Mouse (Mus musculus): ENCODE results near the gene Prickle2.

Gene Prickle2

DNA sequence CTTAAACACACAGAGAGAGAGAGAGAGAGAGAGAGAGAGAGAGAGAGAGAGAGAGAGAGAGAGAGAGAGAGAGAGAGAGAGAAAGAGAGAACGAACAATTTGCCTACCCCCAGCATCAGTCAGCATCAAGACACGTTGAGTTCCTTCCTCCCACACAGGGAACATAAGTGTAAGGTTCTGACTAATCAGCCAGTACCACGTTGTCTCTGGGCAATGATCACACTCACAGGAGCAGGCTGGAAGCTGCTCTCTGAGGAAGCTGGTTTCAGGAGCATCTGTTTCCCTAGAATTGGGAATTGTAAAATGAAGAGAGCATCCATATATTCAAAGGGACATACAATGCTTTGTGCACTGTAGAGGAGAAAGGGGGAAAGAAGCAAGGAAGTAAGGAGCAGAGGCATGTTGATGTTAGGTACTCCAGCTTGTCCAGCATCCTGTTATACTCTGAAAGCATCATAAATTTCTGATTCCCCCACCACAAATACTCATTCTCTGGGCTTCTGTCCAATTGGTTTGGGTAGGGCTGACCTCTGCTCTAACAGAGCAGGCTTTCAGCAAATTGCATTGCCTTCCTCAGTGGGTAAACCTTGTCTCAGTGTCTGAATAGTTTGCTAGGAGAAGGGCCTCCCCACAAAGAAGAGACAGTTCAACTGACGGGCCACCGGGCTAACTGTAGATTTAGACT, 116.4 kb downstream of the Prickle2 start:
- DNase-seq (ENCODE audit: low spot score in 2 of 2), result no peak

DNA sequence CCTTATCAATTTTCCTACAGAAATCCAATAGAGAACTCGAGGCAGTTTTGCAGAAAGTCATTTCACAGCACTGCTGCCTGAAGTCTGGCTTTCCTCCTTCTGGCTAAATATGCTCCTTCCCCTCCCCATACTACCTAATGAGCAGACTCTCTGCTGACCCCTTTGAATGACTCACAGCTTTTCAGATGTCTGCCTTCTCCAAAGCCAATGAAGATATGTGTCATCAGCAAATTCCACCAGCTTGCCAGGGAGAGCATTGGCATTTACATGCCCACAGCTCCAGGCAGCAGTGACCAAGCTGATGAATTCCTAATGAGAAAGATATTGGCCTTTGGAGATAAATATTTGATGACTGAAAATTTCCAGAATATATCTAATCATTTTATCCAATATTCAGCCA, 121.9 kb downstream of the Prickle2 start:
- DNase-seq (ENCODE audit: low spot score in 2 of 2), result no peak

DNA sequence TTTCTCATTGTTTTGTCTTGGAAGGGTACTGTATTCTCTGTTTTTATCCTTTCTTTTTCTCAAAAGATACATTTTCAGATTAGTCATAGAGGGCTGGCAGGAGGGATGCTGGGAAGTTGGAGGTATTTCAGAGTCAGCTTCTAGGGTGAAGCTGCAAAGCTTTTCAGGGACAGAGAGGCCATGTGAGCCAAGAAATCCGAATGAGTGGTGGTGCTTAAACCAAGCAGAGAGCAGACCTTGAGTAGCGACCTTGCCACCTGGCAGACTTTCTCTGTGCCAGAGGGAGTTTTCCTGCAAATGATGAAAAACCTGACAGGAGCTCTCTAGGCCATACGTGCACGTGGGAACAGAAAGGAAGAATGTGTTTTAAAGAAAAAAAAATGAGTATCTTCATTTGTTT, 130.7 kb downstream of the Prickle2 start:
- no peak for DNase-seq (ENCODE audit: low spot score in 2 of 2)

DNA sequence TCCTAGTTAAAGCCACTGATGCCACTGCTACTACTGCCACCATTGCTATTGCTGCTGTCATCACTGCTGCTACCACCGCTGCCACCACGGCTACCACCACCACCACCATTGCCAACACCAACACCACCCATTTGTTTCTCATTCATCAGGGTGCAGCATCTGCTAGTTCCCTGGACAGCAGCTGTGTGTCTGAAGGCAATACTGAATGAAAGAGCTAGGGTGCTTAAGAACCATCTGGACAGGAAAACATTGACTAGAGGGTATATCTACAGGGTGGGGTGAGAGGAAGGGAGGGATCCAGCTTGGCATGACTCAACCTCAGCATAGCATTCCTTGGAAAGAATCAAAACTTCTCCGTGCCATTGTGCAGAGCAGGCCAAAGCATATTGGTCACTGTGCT, 133.8 kb downstream of the Prickle2 start:
- DNase-seq (ENCODE audit: low spot score in 2 of 2), result no peak

DNA sequence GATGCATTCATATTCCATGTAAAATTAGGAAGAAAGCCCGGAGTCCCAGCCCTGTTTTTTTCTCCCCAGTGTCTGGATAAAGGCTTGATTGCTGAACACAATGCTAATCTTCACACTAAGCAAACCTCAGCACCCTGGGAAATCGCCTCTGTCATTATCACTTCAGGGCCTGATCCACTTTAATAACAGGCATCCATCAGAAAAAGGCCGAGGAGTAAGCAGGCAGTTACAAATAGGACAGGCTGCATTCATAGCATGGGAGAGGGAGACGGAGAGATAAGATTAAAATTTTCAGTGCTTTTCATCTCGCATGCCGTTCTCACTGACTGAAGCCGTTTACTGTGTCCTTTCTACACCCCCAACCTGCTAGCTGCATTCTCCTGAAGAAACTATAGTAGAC, 135.9 kb downstream of the Prickle2 start:
- no peak for DNase-seq (ENCODE audit: low spot score in 2 of 2)

DNA sequence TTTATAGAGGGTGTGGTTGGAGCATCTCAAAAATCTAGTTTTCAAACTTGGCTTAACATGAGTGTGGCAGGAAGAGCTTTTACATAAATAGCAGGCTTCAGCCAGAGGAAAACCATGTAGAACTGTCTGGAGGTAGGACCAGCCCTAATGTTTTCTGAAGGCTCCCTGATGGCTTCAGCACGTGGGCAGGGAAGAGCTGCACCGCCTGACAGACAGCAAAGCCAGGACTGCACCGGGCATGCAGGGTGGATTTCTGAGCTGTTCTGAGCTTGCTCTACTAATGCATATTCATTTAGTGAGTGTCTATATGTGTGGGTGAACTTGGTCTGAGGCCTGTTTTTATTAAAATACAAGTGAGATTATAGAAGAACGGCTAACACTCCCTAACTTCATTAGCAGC, 136.7 kb downstream of the Prickle2 start:
- DNase-seq (ENCODE audit: low spot score in 2 of 2), result no peak

DNA sequence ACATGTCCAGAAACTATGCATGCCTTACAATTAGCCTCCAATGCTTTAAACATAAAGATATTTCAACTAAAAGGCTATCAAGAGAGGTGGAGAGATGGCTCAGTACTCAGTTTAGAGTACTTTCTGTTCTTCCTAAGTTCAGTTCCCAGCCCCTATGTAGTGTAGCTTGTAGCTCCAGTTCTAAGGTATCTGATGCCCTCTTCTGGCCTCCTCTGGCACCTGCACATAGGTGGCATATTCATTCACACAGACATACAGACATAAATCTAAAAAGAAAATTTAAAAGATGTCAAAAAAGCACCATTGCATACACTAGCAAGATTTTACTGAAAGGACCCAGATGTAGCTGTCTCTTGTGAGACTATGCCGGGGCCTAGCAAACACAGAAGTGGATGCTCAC, 146.7 kb downstream of the Prickle2 start:
- DNase-seq (ENCODE audit: low spot score in 2 of 2), result no peak

DNA sequence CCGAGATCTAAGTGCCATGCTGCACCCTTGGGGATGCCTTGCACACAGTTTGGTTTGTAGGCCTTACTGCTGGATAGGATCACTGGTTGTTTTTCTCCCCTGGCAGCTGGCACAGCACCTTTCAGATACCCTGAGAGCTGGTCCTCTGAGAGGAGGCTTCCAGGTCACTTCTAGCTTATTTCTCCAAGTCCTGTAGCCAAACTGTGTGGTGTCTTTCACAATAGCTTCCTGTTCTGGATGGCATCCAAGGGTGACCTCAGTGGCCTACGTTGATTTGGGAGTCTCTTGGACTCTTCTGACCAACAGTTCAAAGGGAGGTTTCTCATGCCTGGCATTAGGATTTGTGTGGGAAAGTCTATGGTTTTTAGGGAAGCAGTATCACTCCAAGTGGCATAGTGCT, 150.3 kb downstream of the Prickle2 start:
- no peak for DNase-seq (ENCODE audit: low spot score in 2 of 2)

DNA sequence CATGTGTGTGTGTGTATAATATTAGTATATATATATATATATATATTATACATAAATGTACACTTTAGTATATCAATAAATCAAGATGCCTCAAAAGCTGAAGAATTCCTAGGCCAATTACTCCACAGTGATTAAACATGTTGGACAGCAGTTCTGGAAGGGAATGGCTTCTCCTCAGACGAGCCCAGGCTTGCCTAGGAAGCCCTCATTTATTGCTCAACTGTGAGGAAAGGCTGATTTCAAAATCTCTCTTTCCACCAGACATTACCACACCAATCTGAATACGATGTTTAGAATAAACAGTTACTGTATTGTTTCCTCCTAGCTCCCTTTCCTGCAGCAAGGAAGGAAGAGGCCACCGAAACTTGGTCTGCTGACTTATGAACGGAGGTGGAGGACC, 152.9 kb downstream of the Prickle2 start:
- no peak for DNase-seq (ENCODE audit: low spot score in 2 of 2)

DNA sequence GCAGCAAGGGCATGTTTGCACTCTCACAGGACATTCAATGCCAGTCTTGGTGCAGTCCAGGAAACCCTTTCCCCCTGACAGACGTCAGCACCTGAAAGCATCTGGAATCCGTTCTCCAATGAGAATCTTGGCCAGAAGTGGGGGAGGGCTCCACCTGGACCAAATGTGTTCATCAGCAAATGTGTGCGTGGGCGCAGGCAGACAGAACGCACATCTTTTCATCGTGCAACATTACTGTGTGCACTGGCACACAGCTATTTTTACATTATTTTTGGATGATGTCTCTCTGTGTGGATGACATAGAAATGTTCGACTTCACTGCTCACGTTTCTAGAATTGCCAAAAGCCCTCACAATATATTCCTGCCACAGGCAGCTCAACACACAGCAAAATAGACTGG, 156.7 kb downstream of the Prickle2 start:
- DNase-seq (ENCODE audit: low spot score in 2 of 2), result no peak

DNA sequence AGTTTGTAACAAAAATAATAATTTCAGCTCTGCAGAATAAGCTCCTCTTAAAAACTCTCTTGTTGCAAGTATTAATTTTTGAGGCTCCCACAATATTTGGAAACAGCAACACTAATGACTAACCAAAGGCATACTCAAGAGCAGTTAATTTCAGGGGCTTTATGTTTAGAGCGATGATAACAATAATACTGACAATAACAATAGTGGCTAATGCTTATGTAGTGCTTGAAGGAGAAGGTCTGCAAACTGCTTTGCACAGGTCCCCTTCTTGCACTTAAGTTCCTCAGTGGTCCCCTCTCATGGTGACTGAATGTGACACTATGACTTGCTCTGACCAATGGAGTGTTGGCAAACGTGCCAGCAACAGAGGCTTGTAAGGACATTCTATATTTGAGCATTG, 160.8 kb downstream of the Prickle2 start:
- no peak for DNase-seq (ENCODE audit: low spot score in 2 of 2)

DNA sequence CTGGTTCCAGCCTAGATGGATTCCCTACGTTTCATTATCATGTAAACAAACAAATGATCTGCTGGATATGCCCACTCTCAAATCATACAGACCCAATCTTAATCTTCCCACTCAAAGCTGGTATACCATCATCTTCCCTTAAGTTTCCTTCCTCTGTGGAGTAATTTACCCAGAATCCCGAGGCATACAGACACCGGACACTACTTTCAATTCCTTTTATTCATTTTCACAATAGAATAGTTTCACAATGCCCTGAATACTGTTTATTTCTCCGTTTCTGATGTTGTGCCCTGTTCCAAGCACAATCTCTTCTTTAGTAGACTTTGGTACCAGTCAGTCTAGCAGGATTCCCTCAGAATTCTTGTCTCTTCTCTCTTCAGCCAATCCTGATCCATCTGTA, 162.1 kb downstream of the Prickle2 start:
- no peak for DNase-seq (ENCODE audit: low spot score in 2 of 2)

DNA sequence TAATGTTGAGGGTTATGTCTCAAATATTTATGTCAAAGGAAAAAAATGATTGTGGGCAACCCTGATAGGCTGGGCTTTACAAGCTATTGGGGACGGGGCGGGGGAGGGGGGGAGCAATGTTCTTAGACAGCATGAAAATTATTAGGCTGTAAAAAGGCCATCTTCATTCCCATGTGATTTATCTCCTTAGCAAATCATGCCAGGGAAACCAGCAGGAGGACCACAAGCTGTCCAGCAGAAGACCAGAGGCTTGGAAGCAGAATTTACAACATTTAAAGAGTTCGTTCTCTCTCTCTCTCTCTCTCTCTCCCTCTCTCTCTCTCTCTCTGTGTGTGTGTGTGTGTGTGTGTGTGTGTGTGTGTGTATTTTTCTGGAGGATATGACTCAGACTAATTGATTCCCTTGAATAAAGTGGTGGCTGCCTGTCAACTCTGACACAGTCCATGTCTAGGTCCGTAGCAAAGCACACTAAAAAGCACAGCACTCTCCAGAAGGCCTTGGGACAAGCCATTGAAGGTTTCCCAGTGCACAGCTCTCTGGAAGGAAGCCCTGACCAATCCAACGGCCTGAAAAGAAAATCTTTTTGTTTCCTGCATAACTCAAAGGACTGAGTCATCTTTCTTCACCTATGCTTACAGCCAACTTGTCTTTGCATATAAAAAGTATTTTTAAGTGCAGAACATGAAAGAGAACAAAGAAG, 163.4 kb downstream of the Prickle2 start:
- DNase-seq (ENCODE audit: low spot score in 2 of 2), result no peak

DNA sequence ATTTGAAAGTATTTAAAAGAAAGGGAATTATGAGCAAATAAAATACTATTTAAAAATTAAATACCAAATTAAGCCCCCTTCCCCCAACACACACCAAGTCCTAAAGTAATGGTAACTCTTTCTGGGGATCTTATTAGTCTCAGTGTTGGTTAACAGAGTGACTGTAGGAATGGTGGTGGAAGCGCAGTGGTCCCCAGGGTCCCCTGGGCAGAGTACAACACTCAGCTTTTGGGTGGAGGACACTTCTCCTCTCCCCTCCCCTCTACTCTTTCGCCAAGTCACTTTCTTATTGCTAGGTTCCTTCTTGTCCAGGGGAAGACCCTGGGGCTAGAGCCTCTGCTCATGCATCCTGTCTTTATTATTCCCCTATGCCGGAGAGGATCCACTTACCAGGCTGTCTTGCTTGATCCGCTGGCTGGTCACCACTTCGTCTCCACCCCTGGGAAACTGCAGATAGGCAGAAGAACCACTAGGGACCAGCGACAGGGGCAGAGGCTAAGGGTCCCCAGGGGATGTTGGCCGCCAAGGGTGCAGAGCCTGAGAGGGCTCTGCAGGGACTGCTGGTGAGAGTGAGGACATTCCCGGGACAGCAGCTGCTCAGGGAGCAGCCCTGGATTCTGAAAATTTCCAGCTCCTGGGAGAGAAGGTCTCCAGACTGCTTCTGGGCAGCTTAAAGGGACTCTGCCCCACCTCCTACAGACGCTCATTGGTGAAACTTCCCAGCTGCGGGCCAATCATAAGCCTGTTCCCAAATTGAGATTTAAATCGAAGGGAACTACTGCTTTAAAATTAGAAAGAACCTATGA, 171.5 kb downstream of the Prickle2 start:
- no peak for DNase-seq (ENCODE audit: low spot score in 2 of 2)

DNA sequence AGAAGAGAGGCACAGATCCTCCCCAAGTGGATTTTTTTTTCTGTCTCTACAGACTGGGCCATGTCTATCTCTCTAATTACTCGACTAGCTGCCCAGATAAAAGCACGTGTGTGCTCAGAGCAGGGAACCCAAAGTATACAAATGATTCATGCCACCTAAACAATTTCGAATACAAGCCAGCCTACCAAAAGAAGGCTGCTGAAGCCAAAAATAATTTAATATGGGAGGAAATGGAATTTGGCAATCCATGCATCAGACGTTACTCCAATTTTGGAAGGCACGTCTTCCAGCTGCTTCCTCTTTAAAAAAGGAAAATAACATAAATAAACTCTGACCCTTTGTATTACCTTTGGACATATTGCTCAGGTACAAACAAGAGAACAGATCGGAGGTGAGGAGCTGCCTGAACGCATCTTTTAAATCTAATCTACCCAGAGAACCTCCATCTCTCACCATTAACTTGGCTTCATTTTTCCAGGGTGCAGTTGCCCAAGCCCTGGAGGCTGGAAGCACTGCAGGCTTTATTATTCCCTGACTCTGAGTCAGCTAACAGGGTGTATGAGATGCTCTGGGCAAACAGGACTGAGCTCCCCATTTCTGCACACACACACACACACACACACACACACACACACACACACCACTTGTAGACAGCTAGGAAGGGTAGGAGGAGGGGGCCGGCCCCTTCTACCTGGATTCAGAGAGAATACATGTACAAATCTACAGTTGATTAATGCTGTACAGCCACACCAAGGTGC, 172.5 kb downstream of the Prickle2 start:
- DNase-seq (ENCODE audit: low spot score in 2 of 2), result no peak

DNA sequence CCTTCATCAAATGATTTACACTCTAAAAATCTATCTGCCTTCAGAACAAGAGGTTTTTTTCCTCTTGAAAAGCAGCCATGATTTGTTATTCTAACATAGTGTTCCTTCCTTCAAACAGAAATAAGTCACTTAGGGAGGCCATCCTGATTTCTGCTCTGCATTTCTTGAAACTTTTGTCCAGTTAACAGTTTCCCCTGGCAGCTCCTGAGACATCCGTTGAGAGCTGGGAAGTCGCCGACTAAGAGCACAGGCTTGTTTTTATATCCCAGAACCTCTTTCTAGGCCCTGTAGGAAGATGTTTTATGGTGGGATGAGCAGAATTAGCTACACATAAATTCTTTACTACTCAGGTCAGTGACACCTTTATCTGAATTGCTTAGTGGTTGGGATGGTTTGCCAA, 173.1 kb downstream of the Prickle2 start:
- no peak for DNase-seq (ENCODE audit: low spot score in 2 of 2)

DNA sequence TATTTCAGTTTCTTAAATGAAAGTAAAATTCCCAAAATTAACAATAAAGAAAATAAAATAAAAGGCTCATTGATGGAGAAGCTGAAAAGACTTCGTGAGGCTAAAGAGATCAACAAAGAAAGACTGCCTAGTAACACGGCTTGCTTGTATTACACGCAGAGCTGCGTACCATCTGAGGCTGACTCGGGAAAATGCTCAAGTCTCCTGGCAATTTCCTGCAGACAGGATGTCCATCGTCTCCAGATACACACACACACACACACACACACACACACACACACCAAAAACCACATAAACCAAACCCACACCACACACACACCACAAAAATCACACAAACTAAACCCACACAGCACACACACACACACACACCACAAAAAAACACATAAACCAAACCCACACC, 173.6 kb downstream of the Prickle2 start:
- DNase-seq (ENCODE audit: low spot score in 2 of 2), result no peak

DNA sequence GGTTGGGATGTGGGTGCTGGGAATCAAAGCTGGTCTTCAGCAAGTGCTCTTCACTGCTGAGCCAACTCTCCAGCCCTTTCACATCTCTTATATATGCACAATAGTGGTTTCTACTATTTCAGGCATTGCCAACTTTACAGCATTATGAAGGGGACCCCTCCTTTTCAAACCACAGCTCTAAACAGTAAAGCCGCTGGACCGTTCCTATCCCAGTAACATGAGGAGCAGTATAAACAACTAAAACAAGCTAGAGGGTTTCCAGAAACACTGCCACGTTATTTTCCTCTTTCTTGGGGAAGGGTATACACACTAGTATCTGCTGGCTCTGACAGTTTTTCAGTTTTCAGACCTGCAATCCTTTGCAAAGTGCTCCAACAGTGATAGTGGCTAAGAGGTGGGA, 179.7 kb downstream of the Prickle2 start:
- no peak for DNase-seq (ENCODE audit: low spot score in 2 of 2)

DNA sequence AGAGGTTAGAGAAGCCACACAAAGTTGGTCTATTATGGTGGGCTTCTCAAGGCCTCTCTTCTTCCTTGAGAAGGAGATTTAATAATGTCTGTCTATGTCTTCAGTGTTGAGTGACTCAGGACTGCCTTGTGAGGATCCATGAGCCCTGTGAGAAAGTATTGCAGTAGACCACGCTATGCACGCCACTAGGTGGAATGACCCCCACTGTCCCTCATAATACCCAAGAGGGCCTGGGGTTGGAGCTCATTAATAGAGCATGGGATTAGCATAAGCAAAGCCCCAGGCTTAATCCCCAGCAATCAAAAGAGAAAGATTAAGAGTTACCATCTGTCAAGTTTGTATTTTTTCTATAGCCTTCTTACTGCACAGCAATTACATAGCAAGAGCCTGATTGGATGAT, 180.3 kb downstream of the Prickle2 start:
- DNase-seq (ENCODE audit: low spot score in 2 of 2), result no peak

DNA sequence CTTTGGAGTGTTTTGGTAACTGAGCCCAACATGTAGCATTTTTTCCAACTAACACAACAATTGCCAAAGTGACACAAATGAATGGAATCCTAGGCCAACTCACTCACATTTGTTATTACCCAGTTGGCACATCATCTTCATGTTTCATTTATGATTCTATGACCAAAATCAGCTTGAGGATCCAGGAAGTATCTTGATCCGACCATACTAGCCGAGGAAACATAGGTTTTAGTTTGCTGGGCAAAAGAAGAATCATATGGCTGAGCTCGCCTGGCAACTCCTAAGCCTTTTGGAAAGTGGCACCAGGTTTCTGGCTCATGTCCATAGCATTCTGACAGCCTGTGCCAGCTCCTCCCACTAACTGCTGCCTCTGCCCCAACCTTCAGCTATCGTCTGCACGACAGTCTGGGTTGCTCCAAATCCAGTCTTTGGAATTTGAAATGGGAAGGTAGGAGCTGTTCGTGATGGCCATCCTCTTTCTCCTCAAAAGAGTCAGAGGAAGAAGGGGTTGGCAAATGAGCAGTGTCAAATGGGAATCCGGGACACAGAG, 184.4 kb downstream of the Prickle2 start:
- DNase-seq (ENCODE audit: low spot score in 2 of 2), result no peak

DNA sequence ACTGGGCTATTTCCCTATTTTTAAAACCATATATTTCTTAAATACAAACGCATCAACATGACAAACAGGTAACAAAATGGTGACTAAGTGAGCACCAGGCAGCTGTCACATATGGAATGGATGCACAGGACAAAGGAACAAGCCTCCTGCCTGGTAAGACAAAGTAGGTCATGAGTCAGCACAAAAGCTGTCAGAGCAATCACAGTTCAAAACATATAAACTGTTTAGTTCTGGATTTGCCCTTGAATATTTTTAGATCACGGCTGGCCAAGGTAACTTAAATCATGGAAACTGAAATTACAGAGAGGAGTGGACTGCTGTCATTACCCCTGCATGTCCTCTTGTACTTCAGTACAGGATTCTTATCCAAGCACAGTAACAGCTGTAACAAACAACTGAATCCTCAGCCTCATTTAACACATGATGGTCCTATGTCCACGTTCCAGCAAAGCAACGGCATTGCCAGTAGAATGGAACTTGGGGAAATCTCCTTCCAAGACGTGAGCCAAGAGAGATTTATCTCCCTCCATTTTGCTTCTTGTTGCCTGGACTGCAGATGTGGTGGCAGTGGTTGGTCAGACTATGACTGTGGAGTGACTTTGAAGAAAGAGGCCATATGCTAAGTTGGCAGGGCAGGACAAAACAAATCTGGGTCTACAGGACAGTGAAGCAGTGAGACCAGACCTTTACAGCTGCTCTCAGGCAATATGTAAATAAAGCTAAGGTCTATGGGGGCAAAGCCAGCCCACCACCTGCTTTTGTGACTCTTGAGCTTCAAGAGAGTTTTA, 185.7 kb downstream of the Prickle2 start:
- DNase-seq (ENCODE audit: low spot score in 2 of 2), result no peak
